Mouse (Mus musculus) c-Kit-positive CD71-negative TER-119-negative erythroid progenitor cells, embryonic 14.5 days (primary cell): ENCODE data around the gene Cd72.

ENCODE experiments used
- DNase-seq: peaks from one replicate; pipeline ENCODE4 v3.0.0-alpha.2; 2013; ENCODE audit warnings: low read depth

Gene Cd72

GRCm38 (mm10) chr4:43427501-43428179 is 26.8 kb downstream of the Cd72 start:
- no peak for DNase-seq

GRCm38 (mm10) chr4:43426487-43426886 is 27.9 kb downstream of the Cd72 start:
- DNase-seq = no peak

DNA sequence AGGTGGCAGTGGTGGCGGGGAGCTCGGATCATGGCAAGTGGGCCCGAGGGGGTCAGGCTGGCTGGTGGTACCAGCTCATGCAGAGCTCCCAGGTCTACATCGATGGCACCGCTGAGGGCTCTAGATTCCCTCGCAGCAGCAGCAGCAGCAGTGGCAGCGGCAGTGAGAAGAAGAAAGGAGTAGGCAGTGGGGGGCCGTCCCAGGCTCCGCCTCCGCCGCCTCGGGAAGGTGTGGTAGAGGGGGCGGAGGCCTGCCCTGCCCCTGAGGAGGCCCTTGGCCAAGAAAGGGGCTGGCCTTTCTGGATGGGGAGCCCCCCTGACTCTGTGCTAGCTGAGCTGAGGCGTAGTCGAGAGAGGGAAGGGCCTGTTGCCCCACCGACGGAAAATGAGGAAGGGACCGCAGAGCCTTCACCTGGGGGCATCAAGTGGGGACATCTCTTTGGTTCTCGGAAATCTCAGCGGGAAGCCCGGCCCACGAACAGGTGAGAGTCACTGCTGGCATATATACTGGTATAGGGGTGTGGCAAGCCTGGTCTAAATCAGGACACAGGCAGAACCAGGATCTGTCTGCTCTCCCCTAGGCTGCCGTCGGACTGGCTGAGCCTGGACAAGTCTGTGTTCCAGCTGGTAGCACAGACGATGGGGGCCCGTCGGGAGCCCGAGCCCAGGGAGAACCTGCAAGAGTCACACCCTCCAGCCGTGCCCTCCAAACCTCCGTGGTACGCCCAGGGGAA is 28.6 kb downstream of the Cd72 start:
- no peak for DNase-seq

GRCm38 (mm10) chr4:43425197-43425596 is 29.2 kb downstream of the Cd72 start:
- DNase-seq = no peak

GRCm38 (mm10) chr4:43424072-43424471 is 30.4 kb downstream of the Cd72 start:
- DNase-seq = no peak

DNA sequence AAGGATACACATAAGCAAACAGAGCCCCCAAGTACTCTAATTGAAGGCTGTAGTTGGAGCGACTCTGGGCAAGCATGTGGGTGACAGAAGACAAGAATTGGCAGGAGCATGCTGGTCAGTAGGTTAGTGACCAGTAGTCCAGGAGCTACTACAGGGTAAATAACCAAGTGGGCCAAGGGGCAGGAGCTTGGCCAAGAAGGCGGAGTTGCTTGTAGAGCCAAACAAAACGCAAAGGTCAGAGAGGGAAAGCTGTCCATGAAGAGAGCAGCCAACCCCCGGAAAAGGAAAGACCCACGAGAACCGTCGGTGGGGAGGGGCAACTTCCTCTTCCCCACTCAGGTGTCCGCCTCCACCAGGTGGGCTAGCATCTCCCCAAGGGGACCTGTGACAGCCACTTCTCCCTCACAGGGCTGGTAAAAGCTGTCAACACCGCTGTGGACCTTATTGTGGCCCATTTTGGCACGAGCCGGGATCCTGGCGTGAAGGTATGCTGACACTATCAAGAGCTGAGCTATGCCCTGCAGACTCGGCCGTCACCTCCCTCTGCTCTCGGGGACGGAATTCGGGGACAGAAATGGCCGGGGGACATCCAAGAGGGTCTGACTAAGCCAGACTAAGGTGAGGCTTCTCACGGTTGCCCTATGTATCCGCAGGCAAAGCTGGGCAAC is 31.0 kb downstream of the Cd72 start:
- no peak for DNase-seq

DNA sequence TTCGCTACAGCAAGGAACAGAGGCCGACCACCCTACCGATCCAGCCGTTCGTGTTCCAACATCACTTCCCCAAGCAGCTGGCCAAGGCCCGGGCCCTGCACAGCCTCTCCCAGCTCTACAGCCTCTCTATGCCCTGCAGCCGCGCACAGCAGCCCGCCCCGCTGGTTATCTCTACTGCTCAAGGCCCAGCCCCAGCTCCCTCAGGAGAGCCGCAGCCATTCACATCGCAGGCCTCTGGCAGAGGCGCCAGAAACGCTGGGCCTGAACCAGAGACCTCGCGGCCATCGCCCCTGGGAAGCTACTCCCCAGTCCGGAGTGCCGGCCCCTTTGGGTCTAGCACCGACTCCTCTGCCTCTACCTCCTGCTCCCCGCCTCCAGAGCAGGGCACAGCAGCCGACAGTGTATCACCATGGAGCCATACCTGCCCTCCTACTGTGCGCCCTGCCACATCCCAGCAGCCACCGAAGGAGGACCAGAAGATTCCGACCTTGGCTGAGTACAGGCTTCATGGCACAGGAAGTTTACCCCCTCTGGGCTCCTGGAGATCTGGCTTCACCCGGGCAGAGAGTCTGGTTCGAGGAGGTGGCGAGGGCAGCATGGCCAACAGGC is 32.7 kb downstream of the Cd72 start:
- no peak for DNase-seq

DNA sequence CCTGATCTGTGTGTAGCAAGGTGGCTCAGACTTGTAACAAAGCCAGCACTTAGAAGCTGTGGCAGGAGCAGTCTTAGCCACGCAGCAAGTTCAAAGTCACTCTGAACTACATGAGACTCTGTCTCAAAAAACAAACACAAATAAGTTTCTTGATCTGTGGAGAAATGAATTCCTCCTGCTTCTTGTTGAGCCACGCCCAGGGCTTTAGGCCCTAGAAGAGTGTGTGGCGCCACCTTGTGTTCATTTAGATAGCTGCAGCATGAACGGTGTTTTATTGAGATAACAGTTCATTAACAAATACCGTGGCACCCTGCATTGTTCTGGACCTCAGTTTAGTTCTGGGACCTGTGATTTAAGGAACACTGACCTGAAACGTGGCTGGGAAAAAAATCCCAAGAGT is 34.1 kb downstream of the Cd72 start:
- DNase-seq = no peak

- no peak for DNase-seq
These were observed 34.6 kb downstream of the Cd72 start for GRCm38 (mm10) chr4:43419801-43420281.

GRCm38 (mm10) chr4:43418973-43419656 is 35.3 kb downstream of the Cd72 start:
- no peak for DNase-seq

DNA sequence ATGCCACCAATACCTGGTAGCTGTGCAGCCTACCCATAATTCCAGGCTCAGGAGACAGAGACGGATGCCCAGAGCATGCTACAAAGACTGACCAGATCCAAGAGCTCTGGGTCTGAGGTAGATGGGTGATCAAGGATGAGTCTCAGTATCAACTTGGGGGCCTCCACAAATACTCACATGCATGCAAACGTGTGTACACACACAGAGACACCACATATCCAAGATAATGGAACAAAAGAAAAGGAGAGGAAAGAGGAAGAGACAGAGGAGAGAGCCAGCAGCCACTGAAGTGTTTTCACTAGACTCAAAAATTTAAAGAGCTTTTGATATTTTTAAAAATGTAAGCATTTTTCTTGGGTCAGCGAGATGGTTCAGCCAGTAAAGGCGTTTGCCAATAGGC is 36.0 kb downstream of the Cd72 start:
- no peak for DNase-seq

DNA sequence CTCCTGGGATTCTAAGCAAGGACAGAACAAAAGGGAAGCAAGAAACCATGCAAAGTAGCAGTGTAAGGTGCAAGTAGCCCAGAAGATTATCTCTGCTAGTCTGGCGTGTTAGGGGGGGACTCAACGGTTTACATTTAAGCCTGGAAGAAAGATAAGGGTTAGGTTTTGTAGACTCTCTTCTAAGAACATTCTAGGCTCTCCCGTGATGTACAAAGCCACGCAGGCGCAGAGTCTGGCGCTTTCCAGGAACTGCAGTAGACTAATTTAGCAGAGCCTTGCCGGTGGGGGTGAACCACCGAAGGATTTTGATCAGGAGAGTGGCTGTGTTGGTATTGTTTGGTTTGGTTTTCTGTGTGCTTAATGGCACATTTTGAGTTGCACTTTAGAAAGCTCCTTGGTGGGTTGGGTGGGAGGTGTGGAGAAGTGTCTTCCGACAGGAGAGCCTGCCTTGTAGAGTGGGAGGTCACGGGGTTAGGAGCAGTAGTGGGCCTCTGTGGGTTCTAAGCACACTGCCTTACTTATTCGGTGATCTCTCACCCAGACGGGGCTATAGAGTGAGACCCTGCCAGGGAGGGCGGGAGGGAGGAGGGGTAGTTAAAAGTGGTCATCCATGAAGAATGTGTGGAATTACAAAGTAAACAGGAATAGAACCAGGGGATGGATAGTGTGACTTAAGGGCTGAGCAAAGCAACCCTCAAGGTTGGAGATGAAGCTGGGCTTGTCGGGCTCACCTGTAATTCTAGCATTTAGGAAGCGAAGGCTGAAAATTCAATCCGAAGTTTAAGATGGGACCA is 37.0 kb downstream of the Cd72 start:
- DNase-seq = no peak

DNA sequence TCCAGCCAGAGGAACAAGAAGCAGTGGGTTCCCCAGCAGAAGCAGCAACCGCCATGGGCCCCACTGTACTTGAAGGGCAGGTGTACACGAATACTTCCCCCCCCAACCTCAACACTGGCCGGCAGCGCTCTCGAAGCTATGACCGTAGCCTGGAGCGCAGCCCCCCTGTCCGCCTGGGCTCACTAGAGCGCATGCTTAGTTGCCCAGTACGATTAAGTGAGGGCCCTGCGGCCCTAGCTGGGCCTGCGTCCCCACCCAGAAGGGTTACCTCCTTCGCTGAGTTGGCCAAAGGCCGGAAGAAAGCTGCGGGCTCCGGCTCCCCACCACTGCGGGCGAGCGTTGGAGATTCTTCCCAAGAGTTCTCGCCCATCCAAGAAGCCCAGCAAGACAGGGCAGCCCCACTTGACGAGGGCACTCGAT is 38.3 kb downstream of the Cd72 start:
- DNase-seq = no peak

GRCm38 (mm10) chr4:43415221-43416070 is 39.0 kb downstream of the Cd72 start:
- no peak for DNase-seq

- no peak for DNase-seq
These were observed 39.7 kb downstream of the Cd72 start for GRCm38 (mm10) chr4:43414761-43415160.

GRCm38 (mm10) chr4:43407071-43407920 is 47.1 kb downstream of the Cd72 start:
- no peak for DNase-seq

- no peak for DNase-seq
These were observed 48.1 kb downstream of the Cd72 start for GRCm38 (mm10) chr4:43406162-43406971.

DNA sequence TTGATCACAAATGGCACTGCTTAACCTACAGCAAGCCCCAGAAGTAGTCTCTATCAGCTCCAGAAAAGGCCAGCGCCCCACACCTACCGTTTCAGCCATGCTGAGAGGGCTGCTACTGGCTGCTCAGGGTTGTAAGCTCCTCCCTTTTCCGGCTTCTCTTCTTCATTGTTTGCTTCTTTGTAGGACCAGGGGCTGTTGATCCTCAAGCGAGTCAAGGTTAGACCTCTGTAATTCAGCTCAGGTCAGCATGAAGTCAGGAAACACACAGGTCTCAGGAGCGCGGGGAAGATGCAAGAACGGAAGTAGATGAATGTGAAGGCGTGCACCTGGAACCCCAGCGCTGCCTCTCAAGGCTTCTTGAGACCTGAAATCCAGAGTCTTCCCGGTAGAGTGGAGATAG is 49.7 kb downstream of the Cd72 start:
- DNase-seq = no peak
